Mouse (Mus musculus): ENCODE results near the gene Bpifb2.
A peak's percentile ranks its signal among the peaks of the same experiment; 100 is the strongest.

GRCm38 (mm10) chr2:153943537-153943936 lies 68.7 kb downstream of the Bpifb2 start:
- TF ChIP-seq CTCF (IDR thresholded peaks at IDR 0.05; ENCODE audit: low read depth): peak; percentile 57
- no peak for TF ChIP-seq EP300 (IDR thresholded peaks at IDR 0.05; ENCODE audit: low read depth)

Data from heart, postnatal 0 days (tissue).